Mouse (Mus musculus) c-Kit-negative CD71-positive TER-119-positive erythroid progenitor cells, embryonic 14.5 days (primary cell): ENCODE results near the gene Clptm1.

ENCODE experiments used
- DNase-seq: peaks from one replicate; pipeline ENCODE4 v3.0.0-alpha.2; 2013; ENCODE audit warnings: low read depth, low spot score

The Clptm1 gene

GRCm38 (mm10) chr7:19664455-19664954 is 328 bp downstream of the Clptm1 start:
- no peak for DNase-seq

- no peak for DNase-seq
Observed at GRCm38 (mm10) chr7:19663940-19664339, 893 bp downstream of the Clptm1 start.

GRCm38 (mm10) chr7:19652614-19653013 is 12.2 kb downstream of the Clptm1 start:
- no peak for DNase-seq

- DNase-seq = no peak
Observed at GRCm38 (mm10) chr7:19651063-19651786, 13.6 kb downstream of the Clptm1 start.

GRCm38 (mm10) chr7:19641223-19641622 is 23.6 kb downstream of the Clptm1 start:
- DNase-seq = no peak

- DNase-seq = no peak
Observed at GRCm38 (mm10) chr7:19635074-19635827, 29.6 kb downstream of the Clptm1 start.

GRCm38 (mm10) chr7:19634591-19634990 is 30.2 kb downstream of the Clptm1 start:
- no peak for DNase-seq

- DNase-seq = no peak
Observed at GRCm38 (mm10) chr7:19633855-19634254, 31.0 kb downstream of the Clptm1 start.

GRCm38 (mm10) chr7:19633197-19633596 is 31.6 kb downstream of the Clptm1 start:
- no peak for DNase-seq

GRCm38 (mm10) chr7:19632720-19633119 is 32.1 kb downstream of the Clptm1 start:
- DNase-seq = no peak

- DNase-seq = no peak
Observed at GRCm38 (mm10) chr7:19632275-19632674, 32.6 kb downstream of the Clptm1 start.

GRCm38 (mm10) chr7:19629361-19629734 is 35.5 kb downstream of the Clptm1 start, which contains the start of gene Relb:
Relb (minus strand) TSS chr7:19629438.
- peak; percentile 65 for DNase-seq

- DNase-seq = peak; percentile 75
Observed at GRCm38 (mm10) chr7:19628536-19629360, 36.1 kb downstream of the Clptm1 start.

GRCm38 (mm10) chr7:19628192-19628535 is 36.7 kb downstream of the Clptm1 start:
- no peak for DNase-seq

- DNase-seq = no peak
Observed at GRCm38 (mm10) chr7:19627721-19628120, 37.1 kb downstream of the Clptm1 start.

GRCm38 (mm10) chr7:19623433-19623832 is 41.4 kb downstream of the Clptm1 start:
- no peak for DNase-seq

GRCm38 (mm10) chr7:19622241-19622640 is 42.6 kb downstream of the Clptm1 start:
- no peak for DNase-seq

GRCm38 (mm10) chr7:19620811-19621210 is 44.0 kb downstream of the Clptm1 start:
- no peak for DNase-seq

- peak; percentile 60 for DNase-seq
Observed at GRCm38 (mm10) chr7:19619004-19619801, 45.6 kb downstream of the Clptm1 start.

- DNase-seq = no peak
Observed at GRCm38 (mm10) chr7:19615036-19615577, 49.7 kb downstream of the Clptm1 start.

- no peak for DNase-seq
Observed at GRCm38 (mm10) chr7:19610969-19611368, 53.9 kb downstream of the Clptm1 start.
